Comparison of ENCODE assay signal across 8 mouse cellular contexts in the genomic region with DNA sequence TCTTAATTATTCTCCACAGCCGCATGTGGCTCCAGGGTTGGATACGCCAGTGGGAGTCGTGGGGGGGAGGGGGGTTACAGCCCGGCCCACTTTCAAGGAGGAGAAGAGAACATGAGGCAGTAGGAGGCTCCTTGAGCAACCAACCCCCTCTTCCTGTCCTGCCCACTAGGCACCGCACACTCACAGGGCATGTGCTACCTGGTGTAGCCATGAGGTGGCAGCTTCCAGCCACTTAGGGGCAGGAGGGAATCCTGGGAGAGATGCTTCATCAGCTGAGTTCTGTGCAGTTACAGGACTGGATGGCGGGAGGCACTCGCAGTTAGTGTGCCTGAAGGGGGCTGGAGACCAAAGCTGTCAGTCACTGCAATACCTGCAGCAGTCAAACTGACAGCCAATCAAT. TPM values are rescaled to one million over a fixed set of nuclear protein-coding genes. Genes with fewer than 3 reads are reported as not detected.
A peak's percentile ranks its signal among the peaks of the same experiment; 100 is the strongest.
DNase-seq lines count a peak whose midpoint lies in the region; ATAC-seq and TF ChIP-seq lines count a peak whose summit lies in the region.

No protein-coding gene starts in this region.

- 21% methylated on average over 7 of the region's 7 CpGs for WGBS in kidney, embryonic 14.5 days
- WGBS in intestine, embryonic 16.5 days = 22% methylated on average over 7 of the region's 7 CpGs
- 18% methylated on average over 7 of the region's 7 CpGs for WGBS in olfactory bulb, adult 2 months

- no peak overlapping the region for H3K9ac ChIP-seq in kidney, embryonic 14.5 days (ENCODE audit: low read depth, low read length)
- H3K9ac ChIP-seq in MEL (ENCODE audit: control insufficient read depth, low read depth, low read length, poor library complexity, severe bottlenecking) = peak overlapping the region; percentile 47
- H3K9ac ChIP-seq in intestine, embryonic 16.5 days (ENCODE audit: low read depth, low read length) = no peak overlapping the region

- H3K9me3 ChIP-seq in kidney, embryonic 14.5 days (ENCODE audit: control insufficient read depth, low read length) = no peaks in the 10 kb centered on the region
- H3K9me3 ChIP-seq in MEL (replicated peaks; ENCODE audit: insufficient read depth, low read length) = no peaks in the 10 kb centered on the region
- no peaks in the 10 kb centered on the region for H3K9me3 ChIP-seq in intestine, embryonic 16.5 days (ENCODE audit: control insufficient read depth, low read length)

- H3K36me3 ChIP-seq in kidney, embryonic 14.5 days (ENCODE audit: control insufficient read depth, insufficient read depth, low read length) = no peaks in the 10 kb centered on the region; the same call in 1 of the 2 replicates
- H3K36me3 ChIP-seq in MEL (ENCODE audit: control insufficient read depth in 1 of 2, insufficient read depth in 2 of 2, low read length in 2 of 2) = peaks cover 0 to 15% of the 10 kb centered on the region in 2 experiments; a peak in 2 of 4 replicates
- H3K36me3 ChIP-seq in intestine, embryonic 16.5 days (ENCODE audit: control insufficient read depth, insufficient read depth, low read length) = no peaks in the 10 kb centered on the region

- H3K27ac ChIP-seq in kidney, embryonic 14.5 days (ENCODE audit: low read depth, low read length) = no peak overlapping the region
- H3K27ac ChIP-seq in MEL (ENCODE audit: control insufficient read depth, low read depth, low read length) = peak overlapping the region; percentile 33; the same call in 1 of the 2 replicates
- no peak overlapping the region for H3K27ac ChIP-seq in intestine, embryonic 16.5 days (ENCODE audit: low read length)
- no peak overlapping the region for H3K27ac ChIP-seq in olfactory bulb, adult 2 months (ENCODE audit: insufficient read depth, low read depth, low read length)

- no peak overlapping the region for H3K4me2 ChIP-seq in kidney, embryonic 14.5 days (replicated peaks; ENCODE audit: low read depth, low read length)
- no peak overlapping the region for H3K4me2 ChIP-seq in intestine, embryonic 16.5 days (ENCODE audit: low read depth, low read length)

- H3K27me3 ChIP-seq in kidney, embryonic 14.5 days (ENCODE audit: control insufficient read depth, insufficient read depth, low read length) = no peaks in the 10 kb centered on the region
- no peaks in the 10 kb centered on the region for H3K27me3 ChIP-seq in MEL (ENCODE audit: control insufficient read depth in 1 of 2, insufficient read depth in 2 of 2, low read length in 2 of 2)
- H3K27me3 ChIP-seq in intestine, embryonic 16.5 days (replicated peaks; ENCODE audit: control insufficient read depth, insufficient read depth, low read length) = no peaks in the 10 kb centered on the region

- ATAC-seq in kidney, embryonic 14.5 days (ENCODE audit: low FRiP score, low TSS enrichment) = peak; percentile 65
- 0 out of 2 replicates have a peak, but pooled peaks have one; percentile 22 for ATAC-seq in intestine, embryonic 16.5 days

- TF ChIP-seq RAD21 in MEL (IDR thresholded peaks at IDR 0.05; ENCODE audit: low read depth, low read length) = peak; percentile 50

- peak; percentile 58 to 75 (median 63) for TF ChIP-seq CTCF in MEL (IDR thresholded peaks at IDR 0.05 in 2 of 3, conservative IDR thresholded peaks at IDR 0.05 in 1 of 3; ENCODE audit: control insufficient read depth in 1 of 3, insufficient read depth in 1 of 3, low read depth in 2 of 3, low read length in 3 of 3, poor library complexity in 1 of 3, severe bottlenecking in 1 of 3)
- 0 out of 2 replicates have a peak, but pooled peaks have one; percentile 11 for TF ChIP-seq CTCF in olfactory bulb, adult 2 months (IDR thresholded peaks at IDR 0.05; ENCODE audit: insufficient read depth, low read depth, low read length)

- H3K79me2 ChIP-seq in MEL (ENCODE audit: control insufficient read depth, insufficient read depth, low read length, poor library complexity) = no peaks in the 10 kb centered on the region

- TF ChIP-seq EP300 in MEL (IDR thresholded peaks at IDR 0.05; ENCODE audit: low read depth in 1 of 2, low read length in 2 of 2) = no peak

- TF ChIP-seq POLR2A in MEL (IDR thresholded peaks at IDR 0.05; ENCODE audit: control insufficient read depth in 1 of 2, insufficient read depth in 1 of 2, low read depth in 1 of 2, low read length in 2 of 2, poor library complexity in 1 of 2) = no peak
- TF ChIP-seq POLR2A in olfactory bulb, adult 2 months (IDR thresholded peaks at IDR 0.05; ENCODE audit: insufficient read depth, low read depth, low read length) = no peak

- H3K4me1 ChIP-seq in kidney, embryonic 14.5 days (ENCODE audit: control insufficient read depth, insufficient read depth, low read length) = no peaks in the 10 kb centered on the region
- peaks cover 5 to 35% of the 10 kb centered on the region in 2 experiments for H3K4me1 ChIP-seq in MEL (ENCODE audit: control insufficient read depth in 1 of 2, insufficient read depth in 2 of 2, low read length in 2 of 2)
- 0 out of 2 replicates have a peak, but pooled peaks cover 4% of the 10 kb centered on the region for H3K4me1 ChIP-seq in intestine, embryonic 16.5 days (ENCODE audit: control insufficient read depth, insufficient read depth, low read length)
- H3K4me1 ChIP-seq in olfactory bulb, adult 2 months (ENCODE audit: control insufficient read depth, insufficient read depth, low read length) = peaks cover 11% of the 10 kb centered on the region

- H3K4me3 ChIP-seq in kidney, embryonic 14.5 days (ENCODE audit: low read length) = no peak overlapping the region
- H3K4me3 ChIP-seq in MEL (ENCODE audit: control insufficient read depth in 1 of 2, insufficient read depth in 1 of 2, low read depth in 2 of 2, low read length in 2 of 2) = peak overlapping the region; percentile 41 to 63
- no peak overlapping the region for H3K4me3 ChIP-seq in intestine, embryonic 16.5 days (ENCODE audit: low read length)
- H3K4me3 ChIP-seq in olfactory bulb, adult 2 months (ENCODE audit: insufficient read depth, low read depth, low read length) = no peak overlapping the region

- DNase-seq in kidney, adult 11 months = no peak
- DNase-seq in MEL (ENCODE audit: low read depth, low spot score) = peak; percentile 86
- DNase-seq in left cerebral cortex, adult 8-10 months (ENCODE audit: low spot score in 2 of 2) = no peak
- DNase-seq in ovary, postnatal 36 days (ENCODE audit: low spot score) = no peak
- no peak for DNase-seq in adrenal gland, adult 2 months

TF ChIP-seq in MEL, 35 proteins besides CTCF, POLR2A, EP300 and RAD21:
- peak; percentile 22; the same call in 1 of the 2 replicates for TF ChIP-seq MAZ (IDR thresholded peaks at IDR 0.05; ENCODE audit: low read depth, low read length)
- TF ChIP-seq SIN3A (IDR thresholded peaks at IDR 0.05; ENCODE audit: low read length) = 0 out of 2 replicates have a peak, but pooled peaks have one; percentile 33
- TF ChIP-seq SMC3 (IDR thresholded peaks at IDR 0.05; ENCODE audit: low read depth, low read length) = peak; percentile 54
- no peak for TF ChIP-seq MXI1 (IDR thresholded peaks at IDR 0.05; ENCODE audit: low read depth, low read length)
- no peak for TF ChIP-seq MYB (IDR thresholded peaks at IDR 0.05; ENCODE audit: low read depth, low read length)
- no peak for TF ChIP-seq USF2 (IDR thresholded peaks at IDR 0.05; ENCODE audit: borderline replicate concordance in 1 of 2, insufficient read depth in 1 of 2, low read depth in 1 of 2, low read length in 2 of 2)
- peak; percentile 49; the same call in 1 of the 2 replicates for TF ChIP-seq MAX (IDR thresholded peaks at IDR 0.05; ENCODE audit: low read length)
- TF ChIP-seq POLR2AphosphoS5 (IDR thresholded peaks at IDR 0.05; ENCODE audit: borderline replicate concordance, low read depth, low read length) = no peak
- TF ChIP-seq ELF1 (IDR thresholded peaks at IDR 0.05; ENCODE audit: low read depth, low read length) = peak; percentile 47; the same call in 1 of the 2 replicates
TF ChIP-seq in MEL: peak in this region for 5.

RNA-seq across cellular contexts. Expression of a gene that starts 15.5 kb away (rescaled TPM):
- 286 and 318 TPM in 2 replicates for polyA plus RNA-seq in kidney, embryonic 14.5 days (2014; fragmentation: Nextera tagmentation; extraction: Ambion mirVana)
- total RNA-seq in MEL (2012; rRNA removed) = 80.0 and 91.5 TPM in 2 replicates
- 100 to 1,000 TPM in 1 of 2 experiments, not detected in 1; 312 TPM for polyA plus RNA-seq in MEL (2012; ENCODE audit: insufficient read depth in 1 of 2, insufficient read length in 2 of 2, low read depth in 1 of 2, low replicate concordance in 2 of 2, missing spikeins in 1 of 2)
- polyA plus RNA-seq in intestine, embryonic 16.5 days (2015; fragmentation: Nextera tagmentation; extraction: Ambion mirVana) = 408 and 430 TPM in 2 replicates
- polyA plus RNA-seq in olfactory bulb, adult 2 months (2012; ENCODE audit: insufficient read depth, insufficient read length, low replicate concordance, missing spikeins) = 1,490 TPM in 1 of 2 replicates, not detected in the other
- 1,000 to 10,000 TPM in 2 of 4 experiments, 100 to 1,000 TPM in 2; 903 to 1,086 (median 994) TPM for total RNA-seq in left cerebral cortex, adult 8-10 months (2022)
- total RNA-seq in adrenal gland, adult 2 months (2021) = 100 to 1,000 TPM; 167 to 190 TPM
- 128 and 132 TPM in 2 replicates for polyA plus RNA-seq in adrenal gland, adult 2 months (2012; rRNA removed)

Comparison
In these comparisons a context has a peak if more than half of its experiments do, and no peak if none do; other contexts are left out.
1. H3K4me3 ChIP-seq: peak in MEL (2 of 2); none in kidney, embryonic 14.5 days (single experiment), intestine, embryonic 16.5 days (single experiment) and olfactory bulb, adult 2 months (single experiment).